Mouse (Mus musculus): ENCODE results near the gene Sumo2.

- TF ChIP-seq MAFK (IDR thresholded peaks at IDR 0.05; ENCODE audit: insufficient read depth, low read depth, low read length) (peak; percentile 96), CHD2 (IDR thresholded peaks at IDR 0.05; ENCODE audit: low read depth, low read length) (no peak), ZC3H11A (IDR thresholded peaks at IDR 0.05; ENCODE audit: borderline replicate concordance, low read depth, low read length) (peak; percentile 42; the same call in 1 of the 2 replicates), ZNF384 (IDR thresholded peaks at IDR 0.05; ENCODE audit: low read depth, low read length) (no peak)
These were observed 62.3 kb downstream of the Sumo2 start for GRCm38 (mm10) chr11:115473626-115474275.

All from ES-E14 (cell line).